Mouse (Mus musculus): Measurements from ENCODE around the gene Cyp4v3. TPM values are rescaled to one million over a fixed set of nuclear protein-coding genes. Genes with fewer than 3 reads are reported as not detected.

Gene Cyp4v3
- polyA plus RNA-seq (2012; ENCODE audit: low replicate concordance) = 0.39 and 1.2 TPM in 2 replicates

DNA sequence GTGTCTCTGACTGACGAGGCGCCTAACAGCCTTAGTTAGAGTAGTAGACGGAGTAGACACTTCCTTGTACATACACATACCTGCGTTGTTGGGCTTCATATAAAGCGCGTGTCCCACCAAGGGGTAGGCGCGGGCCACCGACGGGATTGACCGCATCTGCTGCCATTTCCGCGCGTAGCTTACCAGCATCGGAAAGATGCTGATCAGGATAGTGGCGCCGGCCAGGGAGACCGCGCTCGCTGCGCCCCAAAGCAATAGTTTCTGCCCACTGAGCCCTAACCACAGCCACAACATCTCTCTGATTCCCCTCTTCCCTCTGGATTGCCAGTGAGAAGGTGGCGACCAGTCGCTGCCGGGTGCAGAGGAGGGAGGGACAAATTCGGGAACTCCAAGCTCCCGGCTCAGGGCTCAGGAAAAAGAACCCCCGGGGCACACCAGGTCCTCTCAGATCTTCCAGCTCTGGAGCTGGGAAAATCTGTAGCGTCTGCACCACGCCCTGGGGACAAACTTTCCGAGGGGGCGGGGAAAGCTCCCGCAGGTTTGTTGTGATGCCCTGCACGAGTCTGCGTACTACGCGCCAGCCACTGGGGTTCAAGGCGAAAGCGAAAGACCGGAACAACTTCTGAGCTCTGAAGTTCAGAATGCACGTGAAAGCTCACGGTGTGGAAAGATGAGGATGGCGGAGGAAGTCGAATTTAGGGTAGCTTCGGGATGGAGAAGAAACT, at the start of gene Cyp4v3:
Cyp4v3 (minus strand) TSS at position 532 of the 725 bp plus-strand sequence.

DNA sequence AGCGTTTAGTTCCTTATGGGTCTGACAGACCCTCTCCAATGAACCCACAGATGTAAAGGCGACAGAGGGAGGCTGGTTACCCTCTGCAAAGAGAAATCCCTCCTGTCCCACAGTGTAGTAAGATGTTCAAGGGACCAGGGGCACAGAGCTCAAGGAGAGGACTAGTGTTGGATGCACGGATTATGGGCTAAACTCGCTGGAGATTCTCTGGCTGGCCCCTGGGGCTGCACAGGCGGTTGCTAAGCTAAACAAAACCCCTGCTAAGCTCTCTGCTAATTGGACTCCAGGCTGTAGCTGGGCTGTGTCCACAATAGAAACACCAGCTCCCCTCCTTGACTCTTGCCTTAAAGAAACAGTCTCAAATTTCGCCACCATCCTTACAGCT, 48.9 kb upstream of the Cyp4v3 start, which contains the start of gene Fam149a:
Fam149a (minus strand) TSS at position 329 of the 385 bp plus-strand sequence.

DNA sequence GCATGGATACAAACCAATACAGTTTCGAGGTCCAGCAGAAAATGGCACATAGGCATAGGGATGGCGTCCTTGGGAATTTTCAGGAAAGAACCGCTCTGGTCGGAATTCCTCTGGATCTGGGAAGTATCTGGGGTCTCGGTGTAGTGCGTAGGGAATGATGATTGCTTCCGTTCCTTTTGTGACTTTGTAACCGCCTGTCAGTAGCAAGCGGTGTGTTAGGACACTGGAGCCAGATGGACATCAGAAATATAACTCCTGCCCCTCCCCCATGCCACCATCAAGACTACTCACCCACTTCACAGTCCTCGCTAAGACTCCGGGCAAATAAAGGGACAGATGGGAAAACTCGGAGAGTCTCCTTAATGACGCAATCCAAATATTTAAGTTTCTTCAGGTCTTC, 24.6 kb downstream of the Cyp4v3 start, which contains the start of gene Gm45753:
Gm45753 (minus strand) TSS at position 101 of the 400 bp plus-strand sequence.

DNA sequence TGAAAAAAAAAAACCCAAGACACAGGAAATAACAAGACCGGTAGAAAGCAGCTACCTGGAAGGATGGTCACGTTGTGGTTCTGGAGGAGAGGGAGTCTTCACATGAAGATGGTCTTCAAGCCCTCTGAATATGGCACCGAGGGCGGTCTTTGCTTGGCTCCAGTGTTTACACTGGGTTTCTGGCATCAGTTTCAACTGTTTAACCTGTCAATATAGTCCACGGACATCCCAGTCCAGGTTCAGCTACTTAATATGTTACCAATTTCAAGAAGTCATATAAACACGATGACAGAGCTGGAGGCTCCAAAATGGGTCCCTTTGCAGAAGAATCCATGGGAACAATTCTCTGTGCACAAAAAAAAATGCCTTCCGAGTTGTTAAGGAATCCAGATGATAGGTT, 38.3 kb downstream of the Cyp4v3 start, which contains the start of gene Klkb1:
Klkb1 (minus strand) TSS at position 173 of the 400 bp plus-strand sequence.

DNA sequence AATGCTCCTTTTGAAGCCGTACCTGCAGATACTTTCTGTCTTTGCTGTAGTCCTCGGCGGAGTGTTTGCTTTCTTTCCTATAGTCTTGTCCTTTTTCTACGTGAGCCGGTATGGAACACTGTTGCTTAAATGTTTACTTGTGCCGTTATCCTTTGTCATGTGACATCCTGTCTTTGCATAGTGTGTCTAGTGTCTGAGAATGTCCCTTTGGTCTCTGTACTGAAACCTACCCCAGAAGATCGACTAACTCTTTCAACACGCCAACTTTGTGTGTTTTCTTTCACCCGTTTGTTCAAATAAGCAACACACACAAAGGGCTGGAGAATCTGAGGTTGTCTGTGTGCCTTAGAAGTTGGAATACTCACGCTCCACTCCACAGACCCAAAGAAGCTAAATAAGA, 71.1 kb downstream of the Cyp4v3 start, which contains the start of gene F11:
F11 (minus strand) TSS at position 112 of the 400 bp plus-strand sequence.

Other genes starting within 250 kb of the Cyp4v3 start
- gene F11, start 71.2 kb downstream of the Cyp4v3 start, polyA plus RNA-seq (2012; ENCODE audit: low replicate concordance) = not detected in 2 replicates
- gene Klkb1, start 38.4 kb downstream of the Cyp4v3 start, polyA plus RNA-seq (2012; ENCODE audit: low replicate concordance) = not detected in 2 replicates
- not detected in 2 replicates for gene Gm45753, start 24.8 kb downstream of the Cyp4v3 start, polyA plus RNA-seq (2012; ENCODE audit: low replicate concordance)
- 0.39 and 0.87 TPM in 2 replicates for gene Fam149a, start 49.1 kb upstream of the Cyp4v3 start, polyA plus RNA-seq (2012; ENCODE audit: low replicate concordance)
- 0.14 and 0.26 TPM in 2 replicates for gene Tlr3, start 77.9 kb upstream of the Cyp4v3 start, polyA plus RNA-seq (2012; ENCODE audit: low replicate concordance)
- 1.2 and 4.1 TPM in 2 replicates for gene Sorbs2, start 174.6 kb upstream of the Cyp4v3 start, polyA plus RNA-seq (2012; ENCODE audit: low replicate concordance)

All from leukemia stem cell, adult 10-12 weeks (primary cell).